Mouse (Mus musculus): ENCODE results near the gene Ppm1a. TPM values are rescaled to one million over a fixed set of nuclear protein-coding genes. Genes with fewer than 3 reads are reported as not detected.

The Ppm1a gene
- polyA plus RNA-seq, 1 experiment, result 80.6 TPM

- H3K79me3 ChIP-seq (ENCODE audit: low read depth), result peaks cover 3% of the 10 kb centered on the region
- no peak overlapping the region for H3K4me3 ChIP-seq (ENCODE audit: insufficient read depth, poor library complexity, severe bottlenecking)
- peaks cover 66% of the 10 kb centered on the region for H3K36me3 ChIP-seq (ENCODE audit: control insufficient read depth, insufficient read depth)
- H3K27me3 ChIP-seq (ENCODE audit: control insufficient read depth, insufficient read depth, insufficient read length), result no peaks in the 10 kb centered on the region
- no peak overlapping the region for H3ac ChIP-seq (ENCODE audit: control insufficient read depth, insufficient read length, low read depth)
- TF ChIP-seq MYOG (IDR thresholded peaks at IDR 0.05; ENCODE audit: control insufficient read depth, extremely low read depth, insufficient read length) (no peak), CEBPB (IDR thresholded peaks at IDR 0.05; ENCODE audit: low read depth) (no peak), MYOD1 (IDR thresholded peaks at IDR 0.05; ENCODE audit: control insufficient read depth, insufficient read length, low read depth) (no peak)
- H3K79me2 ChIP-seq (ENCODE audit: control insufficient read depth, insufficient read depth), result peaks cover 21% of the 10 kb centered on the region
Observed at GRCm38 (mm10) chr12:72793983-72794382, 36.7 kb downstream of the Ppm1a start.

DNA sequence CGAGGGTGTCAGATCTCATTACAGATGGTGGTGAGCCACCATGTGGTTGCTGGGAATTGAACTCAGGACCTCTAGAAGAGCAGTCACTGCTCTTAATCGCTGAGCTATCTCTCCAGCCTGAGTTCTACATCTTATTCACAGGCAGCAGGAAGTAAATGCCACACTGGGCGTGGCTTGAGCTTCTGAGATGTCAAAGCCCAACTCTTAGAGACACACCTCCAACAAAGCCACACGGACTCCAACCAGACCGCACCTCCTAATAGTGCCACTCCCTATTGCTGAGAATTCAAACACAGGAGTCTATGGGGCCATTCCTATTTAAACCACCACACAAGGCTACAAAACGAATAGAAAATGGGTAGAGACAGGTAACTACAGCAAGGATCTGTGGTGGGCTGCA is 52.5 kb downstream of the Ppm1a start:
- Histone ChIP-seq H3K36me3 (ENCODE audit: control insufficient read depth, insufficient read depth) (no peaks in the 10 kb centered on the region), H3K79me3 (ENCODE audit: low read depth) (no peaks in the 10 kb centered on the region), H3K79me2 (ENCODE audit: control insufficient read depth, insufficient read depth) (no peaks in the 10 kb centered on the region), H3K27me3 (ENCODE audit: control insufficient read depth, insufficient read depth, insufficient read length) (no peaks in the 10 kb centered on the region), H3ac (ENCODE audit: control insufficient read depth, insufficient read length, low read depth) (no peak overlapping the region), H3K4me3 (ENCODE audit: insufficient read depth, poor library complexity, severe bottlenecking) (no peak overlapping the region)
- no peak for TF ChIP-seq CEBPB (IDR thresholded peaks at IDR 0.05; ENCODE audit: low read depth)
- no peak for TF ChIP-seq FOSL1 (IDR thresholded peaks at IDR 0.05; ENCODE audit: insufficient read depth, low read length, poor library complexity, severe bottlenecking)
- no peak for TF ChIP-seq MYOD1 (IDR thresholded peaks at IDR 0.05; ENCODE audit: control insufficient read depth, insufficient read length, low read depth)
- TF ChIP-seq CTCF (IDR thresholded peaks at IDR 0.05; ENCODE audit: control insufficient read depth, insufficient read depth, insufficient read length), result no peak
- TF ChIP-seq MYOG (IDR thresholded peaks at IDR 0.05; ENCODE audit: control insufficient read depth, extremely low read depth, insufficient read length), result no peak
- no peak for TF ChIP-seq MAX (IDR thresholded peaks at IDR 0.05)
- TF ChIP-seq USF1 (IDR thresholded peaks at IDR 0.05; ENCODE audit: low read depth), result no peak

DNA sequence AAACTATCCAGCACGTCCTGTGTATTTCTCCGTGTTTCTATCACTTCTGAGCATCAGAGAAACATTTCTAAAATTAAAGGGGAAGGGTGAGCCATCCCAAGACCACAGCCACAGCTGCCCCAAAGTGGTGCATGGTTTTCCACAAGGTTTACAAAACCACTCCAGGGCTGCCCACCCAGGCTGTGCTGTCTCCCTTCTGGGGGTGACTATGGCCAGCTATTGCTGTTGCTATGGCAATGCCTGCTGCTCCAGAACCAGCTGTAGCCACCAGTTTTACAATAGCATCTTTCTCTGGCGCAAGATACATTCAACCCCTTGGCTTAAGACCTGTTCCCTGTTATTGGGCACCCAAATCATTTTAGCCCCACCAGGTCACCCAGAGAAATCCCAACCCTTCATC is 54.3 kb downstream of the Ppm1a start:
- no peaks in the 10 kb centered on the region for H3K27me3 ChIP-seq (ENCODE audit: control insufficient read depth, insufficient read depth, insufficient read length)
- no peaks in the 10 kb centered on the region for H3K79me2 ChIP-seq (ENCODE audit: control insufficient read depth, insufficient read depth)
- H3ac ChIP-seq (ENCODE audit: control insufficient read depth, insufficient read length, low read depth), result no peak overlapping the region
- H3K79me3 ChIP-seq (ENCODE audit: low read depth), result no peaks in the 10 kb centered on the region
- H3K36me3 ChIP-seq (ENCODE audit: control insufficient read depth, insufficient read depth), result no peaks in the 10 kb centered on the region
- no peak for TF ChIP-seq MYOD1 (IDR thresholded peaks at IDR 0.05; ENCODE audit: control insufficient read depth, insufficient read length, low read depth)
- no peak for TF ChIP-seq USF1 (IDR thresholded peaks at IDR 0.05; ENCODE audit: low read depth)
- TF ChIP-seq MYOG (IDR thresholded peaks at IDR 0.05; ENCODE audit: control insufficient read depth, extremely low read depth, insufficient read length), result no peak
- TF ChIP-seq CTCF (IDR thresholded peaks at IDR 0.05; ENCODE audit: control insufficient read depth, insufficient read depth, insufficient read length), result no peak
- TF ChIP-seq CEBPB (IDR thresholded peaks at IDR 0.05; ENCODE audit: low read depth), result no peak
- no peak for TF ChIP-seq FOSL1 (IDR thresholded peaks at IDR 0.05; ENCODE audit: insufficient read depth, low read length, poor library complexity, severe bottlenecking)
- no peak for TF ChIP-seq MAX (IDR thresholded peaks at IDR 0.05)
- no peak overlapping the region for H3K4me3 ChIP-seq (ENCODE audit: insufficient read depth, poor library complexity, severe bottlenecking)

DNA sequence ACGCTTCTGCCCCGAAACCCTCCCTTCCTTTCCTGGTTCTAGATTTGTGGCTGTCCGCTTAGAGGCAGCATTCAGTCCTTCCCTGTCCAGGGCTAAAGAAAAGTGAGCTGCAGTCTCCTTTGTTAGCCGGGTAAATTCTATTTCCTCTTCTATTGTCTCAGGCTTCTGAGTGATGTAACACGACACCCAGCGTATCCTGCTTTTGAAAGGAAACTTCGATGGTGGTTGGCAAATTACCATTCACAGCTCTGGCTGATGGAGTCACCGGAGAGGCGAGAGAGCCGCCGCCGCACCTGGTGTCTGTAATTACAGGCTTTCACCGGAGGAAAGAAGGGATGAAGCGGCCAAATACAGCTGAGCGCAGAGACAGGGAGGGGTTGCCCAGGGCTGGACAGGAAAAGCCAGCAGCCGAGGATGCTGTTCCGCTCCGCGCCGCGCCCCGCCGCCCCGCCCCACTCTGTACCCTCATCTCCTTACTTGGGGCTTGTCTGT is 63.7 kb downstream of the Ppm1a start:
- peak; percentile 29 for TF ChIP-seq MYOD1 (IDR thresholded peaks at IDR 0.05; ENCODE audit: control insufficient read depth, insufficient read length, low read depth)
- no peak for TF ChIP-seq FOSL1 (IDR thresholded peaks at IDR 0.05; ENCODE audit: insufficient read depth, low read length, poor library complexity, severe bottlenecking)
- Histone ChIP-seq H3K79me3 (ENCODE audit: low read depth) (no peaks in the 10 kb centered on the region), H3K27me3 (ENCODE audit: control insufficient read depth, insufficient read depth, insufficient read length) (no peaks in the 10 kb centered on the region), H3K79me2 (ENCODE audit: control insufficient read depth, insufficient read depth) (no peaks in the 10 kb centered on the region), H3K36me3 (ENCODE audit: control insufficient read depth, insufficient read depth) (no peaks in the 10 kb centered on the region), H3K4me3 (ENCODE audit: insufficient read depth, poor library complexity, severe bottlenecking) (peak overlapping the region; percentile 30), H3ac (ENCODE audit: control insufficient read depth, insufficient read length, low read depth) (peak overlapping the region; percentile 59)

DNA sequence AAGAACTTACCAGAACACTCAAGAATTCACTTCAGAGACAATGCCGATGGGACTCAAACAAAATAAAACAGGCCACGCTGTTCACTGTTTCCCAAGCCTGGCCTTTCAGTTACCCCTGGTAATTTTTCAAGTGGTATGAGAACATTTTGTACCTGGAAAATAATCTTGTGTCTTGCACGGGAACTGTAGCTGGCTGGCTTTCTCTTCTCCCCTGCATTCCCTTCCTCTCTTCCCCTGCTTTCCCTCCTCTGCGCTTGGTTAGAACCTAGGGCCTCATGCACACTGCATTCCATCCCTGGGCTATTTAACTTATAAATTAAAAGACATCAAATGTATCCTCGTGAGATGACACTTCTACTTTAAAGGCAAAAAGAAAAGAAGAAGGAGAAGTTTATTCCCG is 64.3 kb downstream of the Ppm1a start:
- H3K36me3 ChIP-seq (ENCODE audit: control insufficient read depth, insufficient read depth), result no peaks in the 10 kb centered on the region
- no peaks in the 10 kb centered on the region for H3K27me3 ChIP-seq (ENCODE audit: control insufficient read depth, insufficient read depth, insufficient read length)
- H3K79me2 ChIP-seq (ENCODE audit: control insufficient read depth, insufficient read depth), result no peaks in the 10 kb centered on the region
- peak overlapping the region; percentile 57 for H3ac ChIP-seq (ENCODE audit: control insufficient read depth, insufficient read length, low read depth)
- H3K79me3 ChIP-seq (ENCODE audit: low read depth), result no peaks in the 10 kb centered on the region
- H3K4me3 ChIP-seq (ENCODE audit: insufficient read depth, poor library complexity, severe bottlenecking), result peak overlapping the region; percentile 30
- no peak for TF ChIP-seq MAX (IDR thresholded peaks at IDR 0.05)
- no peak for TF ChIP-seq MYOD1 (IDR thresholded peaks at IDR 0.05; ENCODE audit: control insufficient read depth, insufficient read length, low read depth)
- TF ChIP-seq USF1 (IDR thresholded peaks at IDR 0.05; ENCODE audit: low read depth), result no peak
- TF ChIP-seq FOSL1 (IDR thresholded peaks at IDR 0.05; ENCODE audit: insufficient read depth, low read length, poor library complexity, severe bottlenecking), result no peak
- no peak for TF ChIP-seq MYOG (IDR thresholded peaks at IDR 0.05; ENCODE audit: control insufficient read depth, extremely low read depth, insufficient read length)
- no peak for TF ChIP-seq CTCF (IDR thresholded peaks at IDR 0.05; ENCODE audit: control insufficient read depth, insufficient read depth, insufficient read length)
- no peak for TF ChIP-seq CEBPB (IDR thresholded peaks at IDR 0.05; ENCODE audit: low read depth)

DNA sequence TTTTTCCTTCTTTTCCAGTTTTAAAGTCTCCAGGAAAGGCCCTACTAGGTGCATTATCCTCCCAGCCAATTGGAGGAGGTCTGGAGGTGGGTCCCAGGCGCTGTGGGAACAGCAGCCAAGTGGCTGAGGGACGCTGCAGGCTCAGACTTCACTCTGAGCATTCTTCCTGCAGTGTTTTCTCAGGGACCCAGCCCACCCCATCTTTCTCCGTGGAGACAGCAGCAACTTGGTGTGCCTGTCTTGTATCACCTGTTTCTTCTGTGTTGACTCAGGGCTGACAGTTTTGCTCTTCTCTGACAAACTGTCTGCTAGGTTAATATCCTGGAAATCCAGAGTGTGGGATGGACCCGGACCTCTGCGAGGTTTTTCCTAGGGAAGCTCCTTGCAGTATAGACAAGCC is 68.4 kb downstream of the Ppm1a start:
- Histone ChIP-seq H3K36me3 (ENCODE audit: control insufficient read depth, insufficient read depth) (no peaks in the 10 kb centered on the region), H3K79me2 (ENCODE audit: control insufficient read depth, insufficient read depth) (no peaks in the 10 kb centered on the region), H3ac (ENCODE audit: control insufficient read depth, insufficient read length, low read depth) (no peak overlapping the region), H3K27me3 (ENCODE audit: control insufficient read depth, insufficient read depth, insufficient read length) (no peaks in the 10 kb centered on the region), H3K4me3 (ENCODE audit: insufficient read depth, poor library complexity, severe bottlenecking) (no peak overlapping the region), H3K79me3 (ENCODE audit: low read depth) (no peaks in the 10 kb centered on the region)
- no peak for TF ChIP-seq MAX (IDR thresholded peaks at IDR 0.05)
- TF ChIP-seq FOSL1 (IDR thresholded peaks at IDR 0.05; ENCODE audit: insufficient read depth, low read length, poor library complexity, severe bottlenecking), result no peak
- TF ChIP-seq CTCF (IDR thresholded peaks at IDR 0.05; ENCODE audit: control insufficient read depth, insufficient read depth, insufficient read length), result no peak
- no peak for TF ChIP-seq USF1 (IDR thresholded peaks at IDR 0.05; ENCODE audit: low read depth)
- no peak for TF ChIP-seq MYOG (IDR thresholded peaks at IDR 0.05; ENCODE audit: control insufficient read depth, extremely low read depth, insufficient read length)
- TF ChIP-seq MYOD1 (IDR thresholded peaks at IDR 0.05; ENCODE audit: control insufficient read depth, insufficient read length, low read depth), result no peak
- TF ChIP-seq CEBPB (IDR thresholded peaks at IDR 0.05; ENCODE audit: low read depth), result no peak
